Mouse (Mus musculus) layer of hippocampus, adult 2 months (tissue): Measurements from ENCODE around the gene Umad1. TPM values are rescaled to one million over a fixed set of nuclear protein-coding genes. Genes with fewer than 3 reads are reported as not detected.

Experiments used
- DNase-seq, 2 experiments: peaks; one replicate each; pipeline ENCODE4 v3.0.0; 2022; ENCODE audit warnings: low spot score in 2 of 2
- H3K27ac ChIP-seq: fragments of 200-600 bp; 2 replicates; pipeline ENCODE4 v1.8.1; 2022
- H3K4me3 ChIP-seq: fragments of 200-600 bp; 2 replicates; pipeline ENCODE4 v1.8.1; 2022; ENCODE audit warnings: mild to moderate bottlenecking
- CTCF ChIP-seq: fragments of 200-600 bp; conservative IDR thresholded peaks from 2 replicates; pipeline ENCODE4 v1.8.1; 2022; ENCODE audit warnings: antibody characterized with exemption, mild to moderate bottlenecking, moderate library complexity
- total RNA-seq, 2 experiments: library from RNA; stranded (reverse); gene quantifications; 2 replicates each; pipeline ENCODE4 v1.2.3; 2021

The Umad1 gene
- total RNA-seq, 2 experiments from 2014 or later, result 34.6 to 39.0 TPM

- Histone ChIP-seq H3K27ac (peak overlapping the region; percentile 14), H3K4me3 (peak overlapping the region; percentile 8; the same call in 1 of the 2 replicates)
- TF ChIP-seq CTCF, result peak; percentile 41
- DNase-seq, result no peak
These were observed 227.4 kb downstream of the Umad1 start for GRCm38 (mm10) chr6:8486391-8487043.

GRCm38 (mm10) chr6:8487044-8487853 lies 228.2 kb downstream of the Umad1 start:
- peak overlapping the region; percentile 14 for H3K27ac ChIP-seq
- TF ChIP-seq CTCF, result no peak
- H3K4me3 ChIP-seq, result peak overlapping the region; percentile 35
- DNase-seq, result peak in 1 of 2 experiments; percentile 20

GRCm38 (mm10) chr6:8488249-8488648 lies 229.2 kb downstream of the Umad1 start:
- no peak overlapping the region for H3K4me3 ChIP-seq
- no peak overlapping the region for H3K27ac ChIP-seq
- no peak for DNase-seq
- no peak for TF ChIP-seq CTCF

- Histone ChIP-seq H3K27ac (no peak overlapping the region), H3K4me3 (no peak overlapping the region)
- no peak for DNase-seq
- no peak for TF ChIP-seq CTCF
These were observed 230.2 kb downstream of the Umad1 start for GRCm38 (mm10) chr6:8489266-8489665.

GRCm38 (mm10) chr6:8489938-8490585 lies 231.0 kb downstream of the Umad1 start:
- Histone ChIP-seq H3K27ac (no peak overlapping the region), H3K4me3 (no peak overlapping the region)
- DNase-seq, result no peak
- no peak for TF ChIP-seq CTCF

- no peak overlapping the region for H3K27ac ChIP-seq
- no peak for DNase-seq
- H3K4me3 ChIP-seq, result no peak overlapping the region
- no peak for TF ChIP-seq CTCF
These were observed 233.2 kb downstream of the Umad1 start for GRCm38 (mm10) chr6:8492248-8492647.

- DNase-seq, result no peak
- Histone ChIP-seq H3K4me3 (no peak overlapping the region), H3K27ac (no peak overlapping the region)
- no peak for TF ChIP-seq CTCF
These were observed 236.2 kb downstream of the Umad1 start for GRCm38 (mm10) chr6:8495109-8495826.

- Histone ChIP-seq H3K4me3 (no peak overlapping the region), H3K27ac (no peak overlapping the region)
- no peak for TF ChIP-seq CTCF
- no peak for DNase-seq
These were observed 236.7 kb downstream of the Umad1 start for GRCm38 (mm10) chr6:8495827-8496222.

GRCm38 (mm10) chr6:8497234-8497867 lies 238.3 kb downstream of the Umad1 start:
- Histone ChIP-seq H3K27ac (no peak overlapping the region), H3K4me3 (no peak overlapping the region)
- no peak for TF ChIP-seq CTCF
- DNase-seq, result no peak

- H3K4me3 ChIP-seq, result no peak overlapping the region
These were observed 238.8 kb downstream of the Umad1 start for GRCm38 (mm10) chr6:8497868-8498257.

GRCm38 (mm10) chr6:8498961-8499360 lies 239.9 kb downstream of the Umad1 start:
- no peak overlapping the region for H3K4me3 ChIP-seq
- no peak for DNase-seq
- TF ChIP-seq CTCF, result no peak
- H3K27ac ChIP-seq, result no peak overlapping the region

More at GRCm38 (mm10) chr6:8497868-8498257, 238.8 kb downstream of the Umad1 start:
- TF ChIP-seq CTCF, result no peak
- H3K27ac ChIP-seq, result no peak overlapping the region
- DNase-seq, result no peak

GRCm38 (mm10) chr6:8503953-8504352 lies 244.9 kb downstream of the Umad1 start:
- no peak overlapping the region for H3K27ac ChIP-seq
- H3K4me3 ChIP-seq, result no peak overlapping the region
- 0 out of 2 replicates have a peak, but pooled peaks have one; percentile 4 for TF ChIP-seq CTCF
- no peak for DNase-seq
